Mouse (Mus musculus): ENCODE results near the gene Cpn1. TPM values are rescaled to one million over a fixed set of nuclear protein-coding genes. Genes with fewer than 3 reads are reported as not detected.
"Not testable (repeated sequence)": the region's sequence is repeated elsewhere in the genome, so short reads cannot be mapped to it uniquely, and the experiment has no call there.

Cpn1 gene
- total RNA-seq, 4 experiments from 2014 or later: 0.16 to 0.31 (median 0.17) TPM; not detected in 1

GRCm38 (mm10) chr19:43990362-43990761, 4.0 kb upstream of the Cpn1 start:
- DNase-seq (ENCODE audit: low spot score in 2 of 2): no peak

GRCm38 (mm10) chr19:43981992-43982391, 4.4 kb downstream of the Cpn1 start:
- DNase-seq (ENCODE audit: low spot score in 2 of 2): no peak

DNA sequence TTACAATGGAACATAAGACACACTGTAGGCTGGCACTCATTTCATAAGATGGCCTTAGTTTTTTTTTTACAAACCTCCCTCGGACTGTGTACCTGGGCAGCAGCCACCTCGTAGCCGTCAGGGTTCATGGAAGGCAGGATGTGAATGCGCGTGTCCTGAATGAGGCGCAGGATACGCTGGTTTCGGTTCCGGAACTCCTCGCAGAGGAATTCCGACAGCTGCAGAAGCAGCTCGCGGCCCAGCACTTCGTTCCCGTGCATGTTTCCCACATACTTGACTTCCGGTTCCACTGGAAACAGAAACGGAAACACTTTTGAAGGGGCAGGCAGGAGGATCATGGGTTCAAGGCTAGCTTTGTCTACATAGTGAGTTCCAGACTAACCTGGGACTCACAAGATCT, 5.6 kb downstream of the Cpn1 start:
- no peak for DNase-seq (ENCODE audit: low spot score in 2 of 2)

GRCm38 (mm10) chr19:43977799-43978198, 8.6 kb downstream of the Cpn1 start:
- DNase-seq (ENCODE audit: low spot score in 2 of 2): no peak

DNA sequence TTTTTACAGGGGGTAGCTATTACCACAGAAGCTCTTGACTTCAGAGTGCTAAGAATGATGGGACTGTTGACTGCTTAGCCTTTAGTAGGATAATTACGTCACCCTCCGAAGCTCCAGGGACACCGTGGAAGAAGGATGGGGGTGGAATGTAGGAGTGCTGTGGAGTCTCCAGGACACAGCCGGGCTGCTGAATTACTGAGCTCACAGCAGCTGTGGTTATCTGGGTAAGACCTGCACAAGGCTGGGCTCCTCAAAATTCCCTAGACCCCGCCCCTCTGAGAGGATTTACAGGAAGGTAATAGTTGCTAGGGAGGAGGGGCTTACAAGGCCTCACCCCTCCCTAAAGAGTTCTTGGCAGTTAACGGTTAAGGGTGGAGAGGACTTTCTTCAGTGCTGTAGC, 9.7 kb downstream of the Cpn1 start:
- no peak for DNase-seq (ENCODE audit: low spot score in 2 of 2)

- no peak for DNase-seq (ENCODE audit: low spot score in 2 of 2)
Measured at GRCm38 (mm10) chr19:43974221-43974620, 12.1 kb downstream of the Cpn1 start.

- DNase-seq (ENCODE audit: low spot score in 2 of 2): no peak
Measured at GRCm38 (mm10) chr19:43973711-43974110, 12.6 kb downstream of the Cpn1 start.

GRCm38 (mm10) chr19:43972129-43972528, 14.2 kb downstream of the Cpn1 start:
- no peak for DNase-seq (ENCODE audit: low spot score in 2 of 2)

- no peak for DNase-seq (ENCODE audit: low spot score in 2 of 2)
Measured at GRCm38 (mm10) chr19:43968436-43969026, 17.8 kb downstream of the Cpn1 start.

DNA sequence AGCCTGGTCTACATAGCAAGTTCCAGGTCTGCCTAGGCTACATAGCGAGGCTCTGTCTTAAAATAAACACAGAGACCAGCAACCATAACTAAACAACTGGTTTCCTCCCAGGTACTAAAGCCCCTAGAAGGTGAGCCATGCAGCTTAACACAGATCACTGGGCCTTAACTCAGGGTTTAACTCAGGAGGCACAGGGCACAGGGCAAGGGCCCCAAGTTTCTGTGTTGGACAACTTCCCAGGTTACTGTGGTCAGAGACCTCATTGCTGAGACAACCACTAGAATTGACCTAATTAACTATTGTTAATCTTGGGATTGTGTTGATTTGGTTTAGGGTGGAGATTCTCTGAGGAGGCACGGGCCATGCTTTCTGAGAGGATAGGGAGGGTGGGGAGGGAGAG, 19.9 kb downstream of the Cpn1 start:
- DNase-seq (ENCODE audit: low spot score in 2 of 2): no peak

GRCm38 (mm10) chr19:43965496-43966085, 20.8 kb downstream of the Cpn1 start:
- no peak for DNase-seq (ENCODE audit: low spot score in 2 of 2)

DNA sequence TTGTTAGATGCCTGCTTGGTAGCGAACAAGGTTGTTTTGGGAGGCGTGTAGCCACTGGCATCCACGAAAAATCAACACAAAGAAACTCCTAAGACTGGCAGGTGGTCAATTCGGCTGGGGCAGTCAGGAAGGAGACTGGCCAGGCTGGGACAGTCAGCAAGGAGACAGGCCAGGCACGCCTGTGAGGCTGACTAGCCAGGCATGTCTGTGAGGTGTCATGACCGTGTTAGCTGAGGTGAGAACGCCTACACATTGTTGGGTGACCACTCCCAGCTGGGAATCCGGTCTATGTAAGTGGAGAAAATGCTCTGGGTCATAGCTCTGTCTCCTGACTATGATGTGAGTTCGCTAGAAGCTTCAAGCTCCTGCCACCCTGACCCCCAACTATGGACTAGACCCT, 23.6 kb downstream of the Cpn1 start:
- no peak for DNase-seq (ENCODE audit: low spot score in 2 of 2)

GRCm38 (mm10) chr19:43961185-43961584, 25.2 kb downstream of the Cpn1 start:
- no peak for DNase-seq (ENCODE audit: low spot score in 2 of 2)

DNA sequence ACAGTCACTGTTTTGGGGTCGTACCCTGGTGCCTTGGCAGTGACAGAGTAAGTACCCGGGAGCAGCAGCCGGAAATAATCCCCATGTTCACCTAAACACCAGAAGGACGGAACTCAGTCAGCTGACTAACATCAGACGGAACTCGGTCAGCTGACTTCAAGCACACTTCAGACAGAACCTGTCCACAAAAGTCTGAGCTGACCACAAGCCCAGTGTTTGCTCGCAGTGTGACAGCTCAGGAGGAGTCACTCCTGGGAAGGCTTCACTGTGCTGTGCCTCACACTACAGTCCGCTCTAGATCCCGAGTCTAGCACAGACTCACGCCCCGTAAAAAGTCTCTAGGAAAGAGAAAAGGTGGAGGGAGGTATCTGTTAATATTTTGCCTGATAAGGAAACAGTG, 26.3 kb downstream of the Cpn1 start:
- DNase-seq (ENCODE audit: low spot score in 2 of 2): no peak

GRCm38 (mm10) chr19:43959162-43959561, 27.2 kb downstream of the Cpn1 start:
- DNase-seq (ENCODE audit: low spot score in 2 of 2): peak; percentile 47 to 56

GRCm38 (mm10) chr19:43957881-43958280, 28.5 kb downstream of the Cpn1 start:
- no peak for DNase-seq (ENCODE audit: low spot score in 2 of 2)

DNA sequence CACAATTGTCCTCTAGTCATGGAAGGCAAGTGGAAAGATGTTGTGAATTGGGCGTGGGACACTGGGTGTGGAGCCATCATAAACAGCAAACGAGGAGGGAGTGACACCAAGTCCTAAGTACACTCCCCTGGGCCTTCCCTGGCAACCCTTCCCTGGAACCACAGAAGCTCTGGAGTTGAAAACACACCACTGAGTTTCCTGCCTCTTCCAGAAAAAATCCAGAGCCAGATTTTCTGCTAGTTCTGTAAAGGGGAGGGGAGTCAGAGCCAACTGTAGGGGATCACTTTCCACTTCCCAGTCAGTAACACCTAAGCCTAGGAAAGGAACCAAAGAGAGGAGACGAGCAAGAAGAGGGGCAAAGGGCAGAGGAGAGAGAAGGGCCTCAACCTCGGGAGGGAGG, 29.0 kb downstream of the Cpn1 start:
- peak; percentile 16 to 45 for DNase-seq (ENCODE audit: low spot score in 2 of 2)

DNA sequence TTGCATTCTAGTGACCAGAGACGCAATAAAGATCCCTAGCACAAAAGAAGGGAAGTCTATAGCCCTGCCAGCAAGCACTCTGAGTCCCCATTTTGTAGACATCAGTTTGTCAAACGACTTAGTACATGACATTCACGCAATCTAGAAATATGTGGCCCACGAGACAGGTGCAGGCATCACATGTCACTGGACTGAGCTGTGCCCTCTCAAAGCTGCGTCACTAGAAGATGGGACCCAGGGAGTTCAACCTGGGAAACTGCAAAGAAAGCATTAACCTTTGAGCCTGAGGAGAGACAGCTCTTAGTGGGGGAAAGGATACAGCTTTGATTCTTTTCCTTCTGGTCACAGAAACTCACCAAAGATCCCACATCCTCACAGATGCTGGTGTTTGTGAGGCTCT, 31.1 kb downstream of the Cpn1 start:
- no peak for DNase-seq (ENCODE audit: low spot score in 2 of 2)

- DNase-seq (ENCODE audit: low spot score in 2 of 2): no peak
Measured at GRCm38 (mm10) chr19:43954864-43955263, 31.5 kb downstream of the Cpn1 start.

DNA sequence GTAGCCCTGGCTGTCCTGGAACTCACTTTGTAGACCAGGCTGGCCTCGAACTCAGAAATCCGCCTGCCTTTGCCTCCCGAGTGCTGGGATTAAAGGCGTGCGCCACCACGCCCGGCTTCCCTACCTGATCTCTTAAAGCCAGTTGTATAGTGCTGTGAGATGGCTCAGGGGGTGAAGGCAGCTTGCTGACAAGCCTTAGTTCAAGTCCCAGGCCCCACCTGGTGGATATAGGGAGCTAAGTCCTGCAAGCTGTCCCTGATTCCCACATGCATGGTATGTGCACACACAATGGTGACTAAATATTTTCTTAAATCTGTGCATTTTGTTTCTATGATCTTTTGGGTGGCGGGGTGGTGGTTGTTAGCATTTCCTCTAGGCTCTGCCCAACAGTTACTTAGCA, 33.4 kb downstream of the Cpn1 start:
- DNase-seq (ENCODE audit: low spot score in 2 of 2): not testable (repeated sequence)

GRCm38 (mm10) chr19:43949111-43949810, 37.1 kb downstream of the Cpn1 start:
- no peak for DNase-seq (ENCODE audit: low spot score in 2 of 2)

- no peak for DNase-seq (ENCODE audit: low spot score in 2 of 2)
Measured at GRCm38 (mm10) chr19:43944566-43944965, 41.8 kb downstream of the Cpn1 start.

DNA sequence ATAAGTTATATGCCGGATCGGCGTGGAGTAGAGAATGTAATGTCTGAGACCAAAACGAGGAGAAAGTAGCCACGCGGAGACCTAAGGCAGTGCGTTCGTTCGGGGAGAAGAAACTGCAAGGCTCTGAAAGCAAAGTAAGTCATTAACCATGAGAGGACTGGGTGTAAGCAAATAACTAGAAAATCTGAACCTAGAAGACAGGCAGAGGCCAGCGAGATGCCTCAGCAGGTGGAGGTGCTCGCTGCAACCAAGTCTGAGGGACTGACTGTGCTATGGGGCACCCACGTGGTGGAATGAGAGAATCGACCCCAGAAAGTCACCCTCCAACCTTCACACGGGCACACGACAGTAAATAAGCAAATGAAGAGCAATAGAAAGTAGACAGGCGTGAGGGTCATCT, 43.3 kb downstream of the Cpn1 start:
- no peak for DNase-seq (ENCODE audit: low spot score in 2 of 2)
